Mouse (Mus musculus) lung, adult 2 months (tissue): ENCODE measurements around the gene Wrb. TPM values are rescaled to one million over a fixed set of nuclear protein-coding genes. Genes with fewer than 3 reads are reported as not detected.

Source experiments
- DNase-seq: peaks from one replicate; pipeline ENCODE4 v3.0.0; 2022
- H3K4me1 ChIP-seq: fragments of 200-500 bp; 2 replicates; pipeline ENCODE4 v1.6.1; 2011; ENCODE audit warnings: low read length; ENCODE audit not compliant: control insufficient read depth, insufficient read depth
- H3K4me3 ChIP-seq: fragments of 200-500 bp; replicated peaks from 2 replicates; pipeline ENCODE3; 2011; ENCODE audit warnings: low read depth, mild to moderate bottlenecking, control low read depth, low read length; ENCODE audit errors: extremely low read depth
- CTCF ChIP-seq: fragments of 200-500 bp; IDR thresholded peaks from 2 replicates; pipeline ENCODE4 v1.5.1; 2011; ENCODE audit warnings: mild to moderate bottlenecking, low read length, control low read depth; ENCODE audit not compliant: insufficient read depth
- POLR2A ChIP-seq: fragments of 200-500 bp; IDR thresholded peaks from 2 replicates; pipeline ENCODE4 v1.6.1; 2011; ENCODE audit warnings: low read depth, mild to moderate bottlenecking, control low read depth, low read length, borderline replicate concordance; ENCODE audit errors: extremely low read depth
- WGBS: fragments of 180-500 bp; shearing (Covaris S2); methylation state at CpG from one replicate; pipeline ENCODE4 v1.1.7; 2018; 5-methylcytosine and 5-hydroxymethylcytosine counted together
- polyA plus RNA-seq: library from polyadenylated mRNA; depleted of rRNA; stranded (reverse); fragments of >200 nt; gene quantifications from 2 replicates; pipeline ENCODE4 v1.2.3, GENCODE M21; 2012

The Wrb gene
- polyA plus RNA-seq, 1 experiment: 81.5 TPM

- no peak for DNase-seq
- Histone ChIP-seq H3K4me1 (no peaks in the 10 kb centered on the region), H3K4me3 (no peak overlapping the region)
- TF ChIP-seq CTCF (no peak), POLR2A (no peak)
- WGBS: 76% methylated on average over 2 of the region's 2 CpGs
These were observed 9.3 kb downstream of the Wrb start for GRCm38 (mm10) chr16:96154476-96154875.

- no peaks in the 10 kb centered on the region for H3K4me1 ChIP-seq
- no peak overlapping the region for H3K4me3 ChIP-seq
- TF ChIP-seq POLR2A (no peak), CTCF (no peak)
- WGBS: 89% methylated on average over 8 of the region's 8 CpGs
- no peak for DNase-seq
These were observed 10.8 kb downstream of the Wrb start for GRCm38 (mm10) chr16:96156019-96156418.

GRCm38 (mm10) chr16:96157171-96157570, 12.0 kb downstream of the Wrb start:
- no peak for DNase-seq
- TF ChIP-seq CTCF: no peak
- no peak for TF ChIP-seq POLR2A
- Histone ChIP-seq H3K4me1 (no peaks in the 10 kb centered on the region), H3K4me3 (no peak overlapping the region)
- 88% methylated on average over 11 of the region's 11 CpGs for WGBS

DNA sequence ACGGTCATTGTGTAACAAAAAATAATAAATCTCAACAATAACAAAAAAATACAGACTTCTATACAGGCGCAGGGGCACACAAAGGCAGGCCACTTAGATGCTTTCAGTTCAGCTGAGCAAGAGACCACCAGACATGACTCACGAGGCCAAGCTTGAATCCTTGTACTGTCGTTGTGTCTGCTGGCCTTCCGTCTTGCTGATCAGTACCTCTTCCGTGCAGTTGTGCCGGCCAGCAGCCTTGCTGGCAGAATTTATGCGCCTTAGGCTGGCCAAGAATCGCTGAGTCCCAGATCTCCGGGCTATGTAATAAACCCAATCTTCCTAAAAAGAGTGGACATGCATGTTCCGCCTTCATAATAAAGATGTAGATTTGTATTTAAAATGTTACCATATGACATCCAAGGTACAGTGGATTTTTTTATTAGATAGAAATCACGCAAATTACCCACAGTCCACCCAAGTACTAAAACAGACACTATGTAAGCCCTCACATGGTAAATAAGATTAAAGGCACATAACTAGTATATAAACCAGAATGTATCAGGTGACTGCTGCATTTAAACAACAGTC, 13.4 kb downstream of the Wrb start:
- 71% methylated on average over 12 of the region's 12 CpGs for WGBS
- DNase-seq: no peak
- H3K4me1 ChIP-seq: no peaks in the 10 kb centered on the region
- peak overlapping the region; percentile 70 for H3K4me3 ChIP-seq
- no peak for TF ChIP-seq CTCF

DNA sequence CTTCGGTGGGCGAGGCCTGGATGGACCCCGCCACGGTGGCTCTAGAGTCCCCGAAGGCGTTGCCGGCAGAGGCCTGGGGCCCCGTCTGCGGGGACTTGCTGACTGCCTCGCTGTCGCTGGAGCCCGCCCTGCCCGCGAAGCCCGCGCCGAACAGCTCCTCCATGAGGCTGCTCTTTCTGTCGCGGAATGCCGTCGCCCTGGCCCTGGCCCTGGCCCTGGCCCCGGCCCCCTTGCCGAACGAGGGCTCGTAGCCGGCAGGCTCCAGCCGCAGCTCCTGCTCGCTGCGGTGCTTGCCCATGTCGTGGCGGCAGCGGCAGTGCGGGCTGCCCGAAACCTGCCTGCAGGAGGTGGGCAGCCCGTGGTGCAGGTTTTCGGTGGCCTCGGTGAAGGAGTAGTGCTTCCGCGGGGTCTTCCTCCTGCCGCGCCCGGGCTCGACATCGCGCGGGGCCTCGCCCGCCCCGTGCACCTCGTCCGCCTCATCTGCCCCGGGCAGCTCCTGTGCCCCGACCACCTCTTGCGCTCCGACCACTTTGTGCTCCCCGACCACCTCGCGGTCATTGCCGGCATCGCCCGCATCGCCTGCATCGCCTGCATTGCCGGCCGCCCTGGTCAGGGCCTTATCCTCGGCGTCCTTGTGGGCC, 14.0 kb downstream of the Wrb start:
- no peak for TF ChIP-seq POLR2A
- TF ChIP-seq CTCF: peak; percentile 36
- peak overlapping the region; percentile 70 for H3K4me3 ChIP-seq
- peak; percentile 55 for DNase-seq
- no peaks in the 10 kb centered on the region for H3K4me1 ChIP-seq
- WGBS: 1% methylated on average over 65 of the region's 67 CpGs

DNA sequence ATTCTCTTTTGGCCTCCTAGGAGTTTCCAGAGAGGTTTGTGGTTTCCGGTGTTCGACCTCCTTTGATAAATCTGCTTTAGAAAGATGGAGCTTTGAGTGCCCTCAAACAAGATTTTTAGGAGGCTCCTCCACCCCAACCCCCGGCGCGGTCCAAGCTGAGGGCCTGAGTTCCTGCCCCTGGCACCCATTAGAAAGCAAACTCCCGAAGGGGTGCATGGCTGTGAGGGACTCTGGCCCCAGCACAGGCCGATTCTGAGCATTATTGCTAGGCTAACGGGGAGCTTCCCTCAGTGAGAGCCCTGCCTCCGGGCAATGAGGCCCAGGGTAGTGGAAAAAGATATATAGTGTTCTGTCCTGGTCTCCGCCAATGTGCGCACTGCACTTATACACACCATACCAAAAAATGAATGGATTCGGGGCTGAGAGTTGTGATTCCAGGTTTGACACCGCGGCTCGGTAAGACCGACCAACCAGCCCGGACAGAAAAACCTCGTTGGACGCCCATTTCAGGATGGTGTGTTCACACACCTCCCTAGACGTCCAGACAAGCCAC, 14.7 kb downstream of the Wrb start:
- TF ChIP-seq CTCF (no peak), POLR2A (no peak)
- peak overlapping the region; percentile 70 for H3K4me3 ChIP-seq
- no peak for DNase-seq
- WGBS: 84% methylated on average over 20 of the region's 20 CpGs
- H3K4me1 ChIP-seq: no peaks in the 10 kb centered on the region

DNA sequence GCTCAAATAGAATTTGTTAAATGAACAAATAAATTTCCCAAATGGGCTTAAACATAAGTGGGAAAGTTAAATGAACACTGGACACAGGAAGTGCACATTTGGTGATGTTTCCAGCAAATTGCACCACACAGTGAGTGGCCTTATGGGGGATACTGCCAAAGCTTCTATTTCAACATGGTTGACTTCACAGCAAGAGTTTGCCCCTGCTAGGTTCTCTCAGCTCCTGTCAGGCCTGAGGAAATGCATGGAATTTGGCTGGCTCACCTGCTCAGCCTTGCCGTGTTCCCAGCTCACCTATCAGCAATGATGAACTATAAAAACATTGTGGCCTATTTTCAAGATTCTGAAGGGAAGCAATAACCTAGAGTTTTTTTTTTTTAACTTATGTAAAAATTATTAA, 15.7 kb downstream of the Wrb start:
- H3K4me1 ChIP-seq: no peaks in the 10 kb centered on the region
- no peak for TF ChIP-seq POLR2A
- no peak for TF ChIP-seq CTCF
- no peak for DNase-seq
- 91% methylated on average over 1 of the region's 1 CpGs for WGBS
- no peak overlapping the region for H3K4me3 ChIP-seq

- TF ChIP-seq CTCF (no peak), POLR2A (no peak)
- Histone ChIP-seq H3K4me1 (no peaks in the 10 kb centered on the region), H3K4me3 (no peak overlapping the region)
- WGBS: 84% methylated on average over 4 of the region's 4 CpGs
- no peak for DNase-seq
These were observed 16.1 kb downstream of the Wrb start for GRCm38 (mm10) chr16:96161336-96161735.

DNA sequence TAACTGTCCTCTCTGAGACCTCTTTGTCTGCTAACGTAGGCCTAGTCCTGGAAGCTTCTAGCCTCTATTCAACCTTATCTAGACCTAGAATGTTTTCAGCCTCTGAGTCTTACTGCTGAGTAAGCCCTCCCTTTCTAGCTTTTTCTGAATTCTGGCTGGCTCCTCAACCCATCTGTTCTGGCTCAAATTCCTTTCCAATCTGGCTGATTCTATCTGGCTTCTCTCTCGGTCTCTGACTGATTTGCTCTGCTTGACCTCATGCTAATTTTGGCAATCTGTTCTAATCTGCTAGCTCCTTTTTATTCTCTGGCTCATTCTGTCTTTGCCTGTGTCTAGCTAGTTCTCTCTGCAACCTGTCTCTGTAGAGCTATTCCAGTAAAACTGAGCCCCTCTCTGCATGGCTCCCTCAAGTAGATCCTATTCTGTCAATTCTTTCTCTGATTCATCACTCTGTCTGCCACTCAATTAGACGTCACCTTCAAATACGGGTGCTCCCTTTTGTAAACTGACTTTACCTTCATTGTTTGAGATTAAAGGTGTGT, 20.6 kb downstream of the Wrb start:
- Histone ChIP-seq H3K4me3 (no peak overlapping the region), H3K4me1 (no peaks in the 10 kb centered on the region)
- DNase-seq: no peak
- no peak for TF ChIP-seq POLR2A
- no peak for TF ChIP-seq CTCF
- 63% methylated on average over 4 of the region's 4 CpGs for WGBS

GRCm38 (mm10) chr16:96168837-96169236, 23.6 kb downstream of the Wrb start:
- DNase-seq: no peak
- no peak for TF ChIP-seq CTCF
- no peak for TF ChIP-seq POLR2A
- WGBS: 92% methylated on average over 4 of the region's 4 CpGs
- H3K4me3 ChIP-seq: no peak overlapping the region
- no peaks in the 10 kb centered on the region for H3K4me1 ChIP-seq

DNA sequence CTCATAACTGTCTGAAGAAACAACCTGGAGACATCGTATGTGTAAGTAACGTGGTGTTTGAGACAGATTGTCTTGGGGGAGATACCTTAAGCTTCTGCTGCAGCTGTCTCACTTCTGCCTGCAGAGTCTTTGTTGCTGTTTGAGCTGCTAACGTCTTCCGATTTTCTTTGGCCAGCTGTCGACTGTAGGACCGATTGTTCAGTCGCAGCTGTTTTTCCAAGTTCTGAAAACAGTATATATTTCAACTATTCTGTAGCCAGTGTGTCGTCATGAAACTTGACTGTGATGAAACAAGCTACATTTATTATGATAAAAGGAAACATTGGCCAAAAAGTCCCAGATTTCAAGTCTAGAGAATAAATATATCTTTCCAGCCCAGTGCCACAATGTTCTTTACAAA, 28.4 kb downstream of the Wrb start:
- 72% methylated on average over 8 of the region's 8 CpGs for WGBS

More for the DNA sequence above, 28.4 kb downstream of the Wrb start:
- no peak overlapping the region for H3K4me3 ChIP-seq
- DNase-seq: no peak
- TF ChIP-seq CTCF: no peak
- TF ChIP-seq POLR2A: no peak
- H3K4me1 ChIP-seq: no peaks in the 10 kb centered on the region
